Comparison of ENCODE assay signal across 7 mouse cellular contexts in the genomic region with DNA sequence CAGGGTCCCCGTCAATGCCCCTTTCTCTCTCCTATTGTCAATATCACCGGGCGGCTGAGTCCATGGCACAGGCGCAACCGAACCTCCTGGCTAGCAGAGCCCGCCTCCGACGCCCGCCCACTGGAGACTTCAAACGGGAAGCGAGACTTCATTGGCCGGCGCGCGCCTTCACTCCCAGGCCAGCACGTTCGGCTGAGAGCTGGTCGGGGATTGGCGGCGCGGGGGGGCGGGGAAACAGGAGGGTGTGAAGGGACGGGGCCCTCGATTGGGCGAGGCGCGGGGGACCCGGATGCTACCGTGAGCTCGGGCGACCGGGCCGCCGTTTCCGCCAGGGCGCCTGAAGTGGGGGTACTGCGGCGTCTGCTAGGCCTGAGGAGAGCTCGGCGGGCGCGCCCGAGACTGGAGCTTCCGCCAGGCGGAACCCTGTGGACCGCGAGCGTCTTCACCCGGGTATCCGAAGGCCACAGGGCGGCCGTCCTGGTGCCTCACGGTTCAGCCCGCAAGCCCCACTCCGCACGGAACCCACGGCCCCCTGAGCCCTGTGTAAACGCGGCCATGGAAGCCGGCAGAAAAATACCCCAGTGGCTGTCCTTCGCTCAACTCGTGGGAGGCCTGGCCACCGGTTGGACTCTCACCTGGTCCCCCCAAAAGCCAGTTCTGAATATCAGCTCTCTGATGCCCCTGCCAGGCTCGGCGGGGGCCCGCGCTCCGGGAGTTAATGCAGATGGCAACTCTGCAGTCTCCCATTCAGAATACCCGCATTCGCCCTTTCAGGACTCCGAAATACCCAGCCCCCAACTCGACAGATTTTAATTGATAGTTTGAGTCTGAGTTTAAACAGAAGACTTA. TPM values are rescaled to one million over a fixed set of nuclear protein-coding genes. Genes with fewer than 3 reads are reported as not detected.
DNase-seq lines count a peak whose midpoint lies in the region; ATAC-seq lines count a peak whose summit lies in the region.

A gene (minus strand): TSS at position 92 of the 849 bp plus-strand sequence.

- peaks cover 17% of the 10 kb centered on the region for H3K4me1 ChIP-seq in embryonic facial prominence, embryonic 12.5 days
- peaks cover 2% of the 10 kb centered on the region; the same call in 1 of the 2 replicates for H3K4me1 ChIP-seq in limb, embryonic 11.5 days (ENCODE audit: control insufficient read depth, insufficient read depth, low read length)
- H3K4me1 ChIP-seq in midbrain, embryonic 14.5 days (ENCODE audit: control insufficient read depth, insufficient read depth, low read length): peaks cover 12% of the 10 kb centered on the region

- H3K27me3 ChIP-seq in embryonic facial prominence, embryonic 12.5 days: no peaks in the 10 kb centered on the region
- H3K27me3 ChIP-seq in limb, embryonic 11.5 days (ENCODE audit: control insufficient read depth, insufficient read depth, low read length): no peaks in the 10 kb centered on the region
- no peaks in the 10 kb centered on the region for H3K27me3 ChIP-seq in midbrain, embryonic 14.5 days (ENCODE audit: control insufficient read depth, insufficient read depth, low read length)

- under 1% methylated on average over 70 of the region's 72 CpGs for WGBS in embryonic facial prominence, embryonic 12.5 days
- under 1% methylated on average over 72 of the region's 72 CpGs for WGBS in limb, embryonic 11.5 days
- WGBS in midbrain, embryonic 14.5 days: under 1% methylated on average over 72 of the region's 72 CpGs

- H3K9ac ChIP-seq in embryonic facial prominence, embryonic 12.5 days: peak within 1 kb of the TSS; percentile 90
- H3K9ac ChIP-seq in limb, embryonic 11.5 days (ENCODE audit: low read length): peak within 1 kb of the TSS; percentile 98
- peak within 1 kb of the TSS; percentile 96 for H3K9ac ChIP-seq in midbrain, embryonic 14.5 days (replicated peaks; ENCODE audit: low read length)

- ATAC-seq in embryonic facial prominence, embryonic 12.5 days (ENCODE audit: insufficient number of reproducible peaks, insufficient read depth, low FRiP score, low TSS enrichment): peak; percentile 99
- ATAC-seq in limb, embryonic 11.5 days (ENCODE audit: insufficient number of reproducible peaks, low FRiP score, low TSS enrichment, low read depth): peak; percentile 99
- ATAC-seq in midbrain, embryonic 14.5 days (ENCODE audit: low FRiP score, low TSS enrichment): peak; percentile 99

- peak within 1 kb of the TSS; percentile 97 for H3K4me3 ChIP-seq in embryonic facial prominence, embryonic 12.5 days
- peak within 1 kb of the TSS; percentile 96 for H3K4me3 ChIP-seq in limb, embryonic 11.5 days (ENCODE audit: low read depth, low read length)
- H3K4me3 ChIP-seq in midbrain, embryonic 14.5 days (replicated peaks; ENCODE audit: low read depth, low read length): peak within 1 kb of the TSS; percentile 99

- peaks cover 14% of the 10 kb centered on the region; the same call in 1 of the 2 replicates for H3K36me3 ChIP-seq in embryonic facial prominence, embryonic 12.5 days
- peaks cover 3% of the 10 kb centered on the region for H3K36me3 ChIP-seq in limb, embryonic 11.5 days (ENCODE audit: control insufficient read depth, insufficient read depth, low read length)
- peaks cover 11% of the 10 kb centered on the region for H3K36me3 ChIP-seq in midbrain, embryonic 14.5 days (ENCODE audit: control insufficient read depth, insufficient read depth, low read length)

- H3K27ac ChIP-seq in embryonic facial prominence, embryonic 12.5 days: peak within 1 kb of the TSS; percentile 98
- H3K27ac ChIP-seq in limb, embryonic 11.5 days (replicated peaks; ENCODE audit: low read depth, low read length): peak within 1 kb of the TSS; percentile 94
- peak within 1 kb of the TSS; percentile 98 for H3K27ac ChIP-seq in midbrain, embryonic 14.5 days (replicated peaks; ENCODE audit: low read depth, low read length)

- peak within 1 kb of the TSS; percentile 70 for H3K4me2 ChIP-seq in embryonic facial prominence, embryonic 12.5 days (replicated peaks)
- H3K4me2 ChIP-seq in limb, embryonic 11.5 days (ENCODE audit: low read depth, severe bottlenecking): peak within 1 kb of the TSS; percentile 80
- peak within 1 kb of the TSS; percentile 91 for H3K4me2 ChIP-seq in midbrain, embryonic 14.5 days (ENCODE audit: low read length)

- peak; percentile 100 for DNase-seq in adrenal gland, postnatal 25 days
- peak; percentile 100 for DNase-seq in heart, adult 11 months
- peak; percentile 99 for DNase-seq in kidney, adult 18-20 months
- peak; percentile 99 for DNase-seq in limb, embryonic 11.5 days (ENCODE audit: low spot score)
- DNase-seq in midbrain, embryonic 14.5 days: peak; percentile 99
- peak; percentile 96 to 98 for DNase-seq in spleen, adult 18-20 months

- no peaks in the 10 kb centered on the region for H3K9me3 ChIP-seq in embryonic facial prominence, embryonic 12.5 days
- H3K9me3 ChIP-seq in limb, embryonic 11.5 days (ENCODE audit: control insufficient read depth, low read length): no peaks in the 10 kb centered on the region
- H3K9me3 ChIP-seq in midbrain, embryonic 14.5 days (ENCODE audit: control insufficient read depth, low read length): no peaks in the 10 kb centered on the region

RNA-seq across cellular contexts. Expression of the gene that starts here (rescaled TPM):
- 52.2 and 53.3 TPM in 2 replicates for total RNA-seq in adrenal gland, postnatal 25 days (2021)
- polyA plus RNA-seq in embryonic facial prominence, embryonic 12.5 days (2016; fragmentation: Nextera tagmentation; extraction: Ambion mirVana): 18.0 and 19.2 TPM in 2 replicates
- 18.1 and 19.2 TPM in 2 replicates for polyA plus RNA-seq in limb, embryonic 11.5 days (2014; fragmentation: Nextera tagmentation; extraction: Ambion mirVana)
- 29.0 and 30.3 TPM in 2 replicates for polyA plus RNA-seq in midbrain, embryonic 14.5 days (2014; fragmentation: Nextera tagmentation; extraction: Ambion mirVana)

Comparison
In these comparisons a context has a peak if more than half of its experiments do, and no peak if none do; other contexts are left out.
1. Peak in every context shown above with its lines: DNase-seq, ATAC-seq, H3K4me3 ChIP-seq and H3K27ac ChIP-seq.